Mouse (Mus musculus): ENCODE results near the gene Rec114. TPM values are rescaled to one million over a fixed set of nuclear protein-coding genes. Genes with fewer than 3 reads are reported as not detected.
A peak's percentile ranks its signal among the peaks of the same experiment; 100 is the strongest.

The Rec114 gene
- total and polyA plus RNA-seq, 3 experiments = 1.8 to 13.6 (median 2.5) TPM

- no peak for DNase-seq
- no peaks in the 10 kb centered on the region for H3K36me3 ChIP-seq (ENCODE audit: control insufficient read depth, insufficient read depth, low read length)
- 88% methylated on average over 9 of the region's 9 CpGs for WGBS
- intact Hi-C loops (cut with DNase I) = no loop called here
- no peaks in the 10 kb centered on the region for H3K27me3 ChIP-seq (ENCODE audit: control insufficient read depth, insufficient read depth, low read length)
- H3K79me2 ChIP-seq (replicated peaks; ENCODE audit: control insufficient read depth, insufficient read depth, low read length) = no peaks in the 10 kb centered on the region
- no peak overlapping the region for H3K9ac ChIP-seq (ENCODE audit: low read depth, low read length)
- H3K4me1 ChIP-seq (ENCODE audit: control insufficient read depth, insufficient read depth, low read length) = no peaks in the 10 kb centered on the region
- TF ChIP-seq CTCF (IDR thresholded peaks at IDR 0.05) (no peak), POLR2A (IDR thresholded peaks at IDR 0.05; ENCODE audit: insufficient read depth, low read depth, low read length) (no peak), EP300 (IDR thresholded peaks at IDR 0.05; ENCODE audit: insufficient read depth, low read depth, low read length) (no peak)
- no peak overlapping the region for H3K27ac ChIP-seq
- no peak overlapping the region for H3K4me3 ChIP-seq
Observed at GRCm38 (mm10) chr9:58665492-58665891, 78.3 kb downstream of the Rec114 start.

- intact Hi-C loops (cut with DNase I) = no loop called here
- DNase-seq = no peak
- 74% methylated on average over 3 of the region's 3 CpGs for WGBS
- H3K36me3 ChIP-seq (ENCODE audit: control insufficient read depth, insufficient read depth, low read length) = no peaks in the 10 kb centered on the region
- H3K4me1 ChIP-seq (ENCODE audit: control insufficient read depth, insufficient read depth, low read length) = peaks cover 2% of the 10 kb centered on the region; the same call in 1 of the 2 replicates
- H3K9ac ChIP-seq (ENCODE audit: low read depth, low read length) = no peak overlapping the region
- TF ChIP-seq CTCF (IDR thresholded peaks at IDR 0.05) (no peak), EP300 (IDR thresholded peaks at IDR 0.05; ENCODE audit: insufficient read depth, low read depth, low read length) (no peak), POLR2A (IDR thresholded peaks at IDR 0.05; ENCODE audit: insufficient read depth, low read depth, low read length) (no peak)
- H3K27ac ChIP-seq = no peak overlapping the region
- H3K27me3 ChIP-seq (ENCODE audit: control insufficient read depth, insufficient read depth, low read length) = no peaks in the 10 kb centered on the region
- no peak overlapping the region for H3K4me3 ChIP-seq
- no peaks in the 10 kb centered on the region for H3K79me2 ChIP-seq (replicated peaks; ENCODE audit: control insufficient read depth, insufficient read depth, low read length)
Observed at GRCm38 (mm10) chr9:58662791-58663190, 81.0 kb downstream of the Rec114 start.

- Histone ChIP-seq H3K4me3 (no peak overlapping the region), H3K4me1 (ENCODE audit: control insufficient read depth, insufficient read depth, low read length) (peaks cover 2% of the 10 kb centered on the region; the same call in 1 of the 2 replicates), H3K27me3 (ENCODE audit: control insufficient read depth, insufficient read depth, low read length) (no peaks in the 10 kb centered on the region), H3K9ac (ENCODE audit: low read depth, low read length) (no peak overlapping the region), H3K36me3 (ENCODE audit: control insufficient read depth, insufficient read depth, low read length) (no peaks in the 10 kb centered on the region), H3K79me2 (replicated peaks; ENCODE audit: control insufficient read depth, insufficient read depth, low read length) (no peaks in the 10 kb centered on the region), H3K27ac (no peak overlapping the region)
- intact Hi-C loops (cut with DNase I) = no loop called here
- TF ChIP-seq EP300 (IDR thresholded peaks at IDR 0.05; ENCODE audit: insufficient read depth, low read depth, low read length) (no peak), POLR2A (IDR thresholded peaks at IDR 0.05; ENCODE audit: insufficient read depth, low read depth, low read length) (no peak), CTCF (IDR thresholded peaks at IDR 0.05) (peak; percentile 26)
- DNase-seq = no peak
- 90% methylated on average over 4 of the region's 4 CpGs for WGBS
Observed at GRCm38 (mm10) chr9:58662007-58662406, 81.8 kb downstream of the Rec114 start.

- H3K4me1 ChIP-seq (ENCODE audit: control insufficient read depth, insufficient read depth, low read length) = peaks cover 2% of the 10 kb centered on the region; the same call in 1 of the 2 replicates
- H3K4me3 ChIP-seq = no peak overlapping the region
- H3K36me3 ChIP-seq (ENCODE audit: control insufficient read depth, insufficient read depth, low read length) = no peaks in the 10 kb centered on the region; the same call in 1 of the 2 replicates
- H3K27me3 ChIP-seq (ENCODE audit: control insufficient read depth, insufficient read depth, low read length) = no peaks in the 10 kb centered on the region
- no peaks in the 10 kb centered on the region for H3K79me2 ChIP-seq (replicated peaks; ENCODE audit: control insufficient read depth, insufficient read depth, low read length)
- H3K9ac ChIP-seq (ENCODE audit: low read depth, low read length) = no peak overlapping the region
- WGBS = 94% methylated on average over 3 of the region's 3 CpGs
- DNase-seq = no peak
- no peak overlapping the region for H3K27ac ChIP-seq
- intact Hi-C loops (cut with DNase I) = no loop called here
- TF ChIP-seq POLR2A (IDR thresholded peaks at IDR 0.05; ENCODE audit: insufficient read depth, low read depth, low read length) (no peak), CTCF (IDR thresholded peaks at IDR 0.05) (no peak), EP300 (IDR thresholded peaks at IDR 0.05; ENCODE audit: insufficient read depth, low read depth, low read length) (no peak)
Observed at GRCm38 (mm10) chr9:58660673-58661072, 83.1 kb downstream of the Rec114 start.

- Histone ChIP-seq H3K4me3 (no peak overlapping the region), H3K27ac (no peak overlapping the region), H3K9ac (ENCODE audit: low read depth, low read length) (no peak overlapping the region), H3K4me1 (ENCODE audit: control insufficient read depth, insufficient read depth, low read length) (peaks cover 2% of the 10 kb centered on the region; the same call in 1 of the 2 replicates), H3K79me2 (replicated peaks; ENCODE audit: control insufficient read depth, insufficient read depth, low read length) (no peaks in the 10 kb centered on the region), H3K36me3 (ENCODE audit: control insufficient read depth, insufficient read depth, low read length) (no peaks in the 10 kb centered on the region; the same call in 1 of the 2 replicates), H3K27me3 (ENCODE audit: control insufficient read depth, insufficient read depth, low read length) (no peaks in the 10 kb centered on the region)
- 88% methylated on average over 9 of the region's 9 CpGs for WGBS
- TF ChIP-seq CTCF (IDR thresholded peaks at IDR 0.05) = no peak
- TF ChIP-seq EP300 (IDR thresholded peaks at IDR 0.05; ENCODE audit: insufficient read depth, low read depth, low read length) = no peak
- no peak for TF ChIP-seq POLR2A (IDR thresholded peaks at IDR 0.05; ENCODE audit: insufficient read depth, low read depth, low read length)
- DNase-seq = no peak
- intact Hi-C loops (cut with DNase I) = no loop called here
Observed at GRCm38 (mm10) chr9:58659989-58660388, 83.8 kb downstream of the Rec114 start.

- intact Hi-C loops (cut with DNase I) = no loop called here
- peaks cover 2% of the 10 kb centered on the region; the same call in 1 of the 2 replicates for H3K4me1 ChIP-seq (ENCODE audit: control insufficient read depth, insufficient read depth, low read length)
- TF ChIP-seq EP300 (IDR thresholded peaks at IDR 0.05; ENCODE audit: insufficient read depth, low read depth, low read length) (no peak), POLR2A (IDR thresholded peaks at IDR 0.05; ENCODE audit: insufficient read depth, low read depth, low read length) (no peak), CTCF (IDR thresholded peaks at IDR 0.05) (no peak)
- no peaks in the 10 kb centered on the region; the same call in 1 of the 2 replicates for H3K36me3 ChIP-seq (ENCODE audit: control insufficient read depth, insufficient read depth, low read length)
- no peaks in the 10 kb centered on the region for H3K79me2 ChIP-seq (replicated peaks; ENCODE audit: control insufficient read depth, insufficient read depth, low read length)
- no peak overlapping the region for H3K4me3 ChIP-seq
- H3K27ac ChIP-seq = no peak overlapping the region
- no peak for DNase-seq
- no peak overlapping the region for H3K9ac ChIP-seq (ENCODE audit: low read depth, low read length)
- H3K27me3 ChIP-seq (ENCODE audit: control insufficient read depth, insufficient read depth, low read length) = no peaks in the 10 kb centered on the region
- WGBS = 93% methylated on average over 3 of the region's 3 CpGs
Observed at GRCm38 (mm10) chr9:58659331-58659730, 84.4 kb downstream of the Rec114 start.

All from heart, adult 2 months (tissue).